Mouse (Mus musculus): ENCODE data around the gene Psmd6.

Psmd6 gene

GRCm38 (mm10) chr14:14064486-14065141 is 56.2 kb downstream of the Psmd6 start:
- DNase-seq (ENCODE audit: low spot score in 2 of 2) = no peak

GRCm38 (mm10) chr14:14063382-14063781 is 57.4 kb downstream of the Psmd6 start:
- no peak for DNase-seq (ENCODE audit: low spot score in 2 of 2)

DNA sequence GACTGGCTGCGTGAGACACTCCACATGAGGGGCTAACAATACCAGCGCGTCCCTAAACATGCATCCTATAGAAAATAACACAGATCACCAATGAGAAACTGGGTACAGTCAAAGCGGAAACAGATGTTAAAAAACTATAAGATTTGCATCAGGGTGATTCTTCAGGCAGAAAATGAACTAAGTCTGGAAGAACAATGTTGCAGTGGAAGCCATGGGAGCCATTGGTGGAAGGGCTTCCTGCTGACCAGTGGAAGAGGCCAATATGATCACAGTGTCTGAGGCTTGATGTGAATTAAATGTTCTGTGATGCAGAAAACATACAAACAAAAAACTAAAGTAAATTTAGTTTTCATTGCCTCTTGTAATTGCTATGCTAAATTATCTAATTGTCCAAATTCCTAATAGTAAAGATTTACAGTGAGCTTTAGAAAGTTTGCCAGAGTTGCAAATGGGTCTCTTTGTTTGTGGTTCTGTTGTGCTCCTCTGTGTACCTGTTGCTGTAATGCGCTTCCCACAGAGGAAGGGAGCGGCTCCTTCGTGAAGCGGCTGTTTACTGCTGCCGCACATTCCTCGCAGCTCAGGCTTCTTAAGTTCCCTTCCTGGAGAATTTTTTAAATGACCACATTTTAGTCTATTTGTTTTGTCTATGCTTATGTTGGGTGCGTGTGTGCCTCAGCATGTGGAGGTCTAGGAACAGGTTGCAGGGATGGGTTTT is 58.1 kb downstream of the Psmd6 start:
- no peak for DNase-seq (ENCODE audit: low spot score in 2 of 2)
